Mouse (Mus musculus): ENCODE results near the gene Samm50. TPM values are rescaled to one million over a fixed set of nuclear protein-coding genes. Genes with fewer than 3 reads are reported as not detected.

Samm50 gene
- total and polyA plus RNA-seq, 3 experiments, result 55.3 to 132 (median 79.3) TPM

GRCm38 (mm10) chr15:84254387-84254786, 62.3 kb downstream of the Samm50 start:
- H3K4me2 ChIP-seq (ENCODE audit: insufficient read depth, low read depth, poor library complexity, severe bottlenecking), result no peak overlapping the region
- no peaks in the 10 kb centered on the region for H3K4me1 ChIP-seq (ENCODE audit: control insufficient read depth in 1 of 2, insufficient read depth in 2 of 2)

DNA sequence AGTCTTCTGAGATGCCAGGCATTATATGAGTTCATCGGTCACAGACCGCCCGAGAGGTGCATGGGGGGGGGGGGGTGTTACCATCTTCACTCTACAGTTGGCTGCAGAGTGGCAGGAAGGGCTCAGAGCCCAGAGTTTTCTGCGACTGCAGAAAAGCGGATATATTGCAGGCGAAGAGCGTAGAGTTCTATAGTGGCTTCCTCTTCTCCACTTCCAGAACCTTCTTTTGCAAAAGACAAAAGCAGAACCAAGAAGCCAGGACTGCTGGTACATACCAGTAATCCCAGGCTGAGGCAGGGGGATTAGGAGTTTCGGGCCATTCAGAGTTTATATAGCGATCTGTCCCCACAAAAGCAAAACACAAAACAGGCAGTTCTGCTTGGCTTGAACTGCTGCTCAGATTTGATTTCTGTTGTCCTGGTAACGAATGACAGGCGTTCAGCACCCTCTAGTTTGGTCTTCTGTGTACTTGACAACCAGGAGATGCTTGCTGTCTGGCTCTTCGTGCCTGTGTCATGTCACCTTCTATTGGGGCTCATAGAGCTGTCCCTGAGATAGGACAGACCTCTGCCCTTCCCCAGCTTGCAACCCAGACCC, 64.3 kb downstream of the Samm50 start:
- dilution Hi-C loops (cut with MboI; ENCODE audit: extremely low pct_ligation_motif_present, extremely low pct_unique_long_range_greater_than_20kb, low sequenced_read_pairs) (no loop called here), in situ Hi-C loops (cut with MboI; ENCODE audit: low pct_ligation_motif_present, low pct_unique_long_range_greater_than_20kb, low sequenced_read_pairs) (no loop called here)
- H3K79me2 ChIP-seq (replicated peaks; ENCODE audit: control insufficient read depth, extremely low read depth, insufficient read depth, poor library complexity, severe bottlenecking), result no peaks in the 10 kb centered on the region
- no peak overlapping the region for H3K4me2 ChIP-seq (ENCODE audit: insufficient read depth, low read depth, poor library complexity, severe bottlenecking)
- H3K9me3 ChIP-seq (replicated peaks; ENCODE audit: low read length), result no peaks in the 10 kb centered on the region
- no peaks in the 10 kb centered on the region for H3K4me1 ChIP-seq (ENCODE audit: control insufficient read depth in 1 of 2, insufficient read depth in 2 of 2)
- no peak for DNase-seq (ENCODE audit: extremely low read depth)
- no peak overlapping the region for H3K27ac ChIP-seq (ENCODE audit: insufficient read depth, low read depth)
- no peak overlapping the region for H3K9ac ChIP-seq (ENCODE audit: insufficient read depth, low read depth)
- no peaks in the 10 kb centered on the region for H3K36me3 ChIP-seq (replicated peaks in 1 of 2; ENCODE audit: control insufficient read depth in 1 of 2, insufficient read depth in 1 of 2, low read length in 1 of 2)
- no peak overlapping the region for H3K4me3 ChIP-seq (replicated peaks in 1 of 3; ENCODE audit: low read depth in 2 of 3, low read length in 2 of 3, poor library complexity in 1 of 3)
- TF ChIP-seq HCFC1 (IDR thresholded peaks at IDR 0.05; ENCODE audit: low read depth, low read length), result no peak
- TF ChIP-seq ZC3H11A (IDR thresholded peaks at IDR 0.05; ENCODE audit: low read depth, low read length), result no peak
- TF ChIP-seq EP300 (IDR thresholded peaks at IDR 0.05; ENCODE audit: low read length), result no peak
- no peak for TF ChIP-seq NRF1 (IDR thresholded peaks at IDR 0.05; ENCODE audit: low read depth, low read length)
- TF ChIP-seq POLR2A (IDR thresholded peaks at IDR 0.05; ENCODE audit: low read depth, low read length), result no peak
- TF ChIP-seq BHLHE40 (IDR thresholded peaks at IDR 0.05; ENCODE audit: low read depth, low read length), result no peak
- no peak for TF ChIP-seq TCF12 (IDR thresholded peaks at IDR 0.05; ENCODE audit: low read depth, low read length)
- no peak for TF ChIP-seq UBTF (IDR thresholded peaks at IDR 0.05; ENCODE audit: low read depth, low read length)
- TF ChIP-seq NELFE (IDR thresholded peaks at IDR 0.05; ENCODE audit: low read depth, low read length), result no peak
- no peak for TF ChIP-seq JUND (conservative IDR thresholded peaks at IDR 0.05; ENCODE audit: low read depth, low read length)
- no peak for TF ChIP-seq ZNF384 (IDR thresholded peaks at IDR 0.05; ENCODE audit: low read depth, low read length)
- TF ChIP-seq MAX (IDR thresholded peaks at IDR 0.05; ENCODE audit: low read length), result no peak
- no peak for TF ChIP-seq SMC3 (IDR thresholded peaks at IDR 0.05; ENCODE audit: low read depth, low read length)
- TF ChIP-seq RCOR1 (conservative IDR thresholded peaks at IDR 0.05; ENCODE audit: low read depth, low read length), result no peak
- no peak for TF ChIP-seq SIN3A (IDR thresholded peaks at IDR 0.05; ENCODE audit: low read length)
- TF ChIP-seq USF1 (IDR thresholded peaks at IDR 0.05; ENCODE audit: low read depth, low read length), result no peak
- peaks cover 55% of the 10 kb centered on the region for H3K27me3 ChIP-seq (replicated peaks)

More at GRCm38 (mm10) chr15:84254387-84254786, 62.3 kb downstream of the Samm50 start:
- Histone ChIP-seq H3K9me3 (replicated peaks; ENCODE audit: low read length) (no peaks in the 10 kb centered on the region), H3K27me3 (replicated peaks) (peaks cover 42% of the 10 kb centered on the region), H3K27ac (ENCODE audit: insufficient read depth, low read depth) (no peak overlapping the region), H3K4me3 (replicated peaks in 1 of 3; ENCODE audit: low read depth in 2 of 3, low read length in 2 of 3, poor library complexity in 1 of 3) (no peak overlapping the region), H3K36me3 (replicated peaks in 1 of 2; ENCODE audit: control insufficient read depth in 1 of 2, insufficient read depth in 1 of 2, low read length in 1 of 2) (no peaks in the 10 kb centered on the region), H3K79me2 (replicated peaks; ENCODE audit: control insufficient read depth, extremely low read depth, insufficient read depth, poor library complexity, severe bottlenecking) (no peaks in the 10 kb centered on the region), H3K9ac (ENCODE audit: insufficient read depth, low read depth) (no peak overlapping the region)
- in situ Hi-C loops (cut with MboI; ENCODE audit: low pct_ligation_motif_present, low pct_unique_long_range_greater_than_20kb, low sequenced_read_pairs), result no loop called here
- DNase-seq (ENCODE audit: extremely low read depth), result no peak
- dilution Hi-C loops (cut with MboI; ENCODE audit: extremely low pct_ligation_motif_present, extremely low pct_unique_long_range_greater_than_20kb, low sequenced_read_pairs), result no loop called here
- TF ChIP-seq NELFE (IDR thresholded peaks at IDR 0.05; ENCODE audit: low read depth, low read length), result no peak
- no peak for TF ChIP-seq KAT2A (IDR thresholded peaks at IDR 0.05; ENCODE audit: insufficient replicate concordance, low read length)
- no peak for TF ChIP-seq UBTF (IDR thresholded peaks at IDR 0.05; ENCODE audit: low read depth, low read length)
- TF ChIP-seq NRF1 (IDR thresholded peaks at IDR 0.05; ENCODE audit: low read depth, low read length), result no peak
- TF ChIP-seq TBP (conservative IDR thresholded peaks at IDR 0.05; ENCODE audit: low read depth, low read length), result no peak
- no peak for TF ChIP-seq MAFK (IDR thresholded peaks at IDR 0.05; ENCODE audit: insufficient replicate concordance, low read length)
- no peak for TF ChIP-seq CTCF (conservative IDR thresholded peaks at IDR 0.05 in 1 of 2, IDR thresholded peaks at IDR 0.05 in 1 of 2; ENCODE audit: low read depth in 2 of 2, low read length in 2 of 2)
- no peak for TF ChIP-seq SMC3 (IDR thresholded peaks at IDR 0.05; ENCODE audit: low read depth, low read length)
- no peak for TF ChIP-seq GABPA (IDR thresholded peaks at IDR 0.05; ENCODE audit: insufficient replicate concordance, low read depth, low read length)
- no peak for TF ChIP-seq ZC3H11A (IDR thresholded peaks at IDR 0.05; ENCODE audit: low read depth, low read length)
- no peak for TF ChIP-seq IRF4 (IDR thresholded peaks at IDR 0.05; ENCODE audit: low read depth, low read length)

Measured in CH12.LX (cell line).